Mouse (Mus musculus): ENCODE results near the gene Zswim5. TPM values are rescaled to one million over a fixed set of nuclear protein-coding genes. Genes with fewer than 3 reads are reported as not detected.

The Zswim5 gene
- polyA plus RNA-seq, 1 experiment from 2014 or later = 9.1 TPM

DNA sequence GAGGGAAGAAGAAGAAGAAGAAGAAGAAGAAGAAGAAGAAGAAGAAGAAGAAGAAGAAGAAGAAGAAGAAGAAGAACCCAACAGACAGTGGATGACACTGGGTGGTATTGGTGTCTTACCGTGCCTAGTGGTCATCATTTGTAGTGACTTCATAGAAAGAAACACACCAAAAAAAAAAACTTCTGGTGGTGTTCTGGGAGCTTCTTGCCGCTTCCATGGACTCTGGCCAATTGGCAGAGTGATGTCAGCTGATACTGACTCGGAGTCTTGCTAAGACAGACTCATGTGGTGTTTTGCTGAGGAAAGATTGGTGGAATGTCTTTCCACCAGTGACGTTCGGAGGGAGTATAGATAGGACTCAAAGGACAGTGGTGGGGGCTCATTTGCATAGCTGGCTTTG, 133.1 kb downstream of the Zswim5 start:
- Histone ChIP-seq H3K4me2 (ENCODE audit: low read length) (no peak overlapping the region), H3K4me3 (replicated peaks; ENCODE audit: low read length) (no peak overlapping the region), H3K27ac (ENCODE audit: low read length) (no peak overlapping the region), H3K36me3 (ENCODE audit: control insufficient read depth, insufficient read depth) (no peaks in the 10 kb centered on the region), H3K27me3 (replicated peaks; ENCODE audit: control insufficient read depth, insufficient read depth, low read length) (no peaks in the 10 kb centered on the region), H3K9ac (replicated peaks; ENCODE audit: low read depth, low read length) (no peak overlapping the region), H3K4me1 (replicated peaks; ENCODE audit: control insufficient read depth, insufficient read depth, low read length) (no peaks in the 10 kb centered on the region), H3K9me3 (ENCODE audit: control insufficient read depth, low read length) (no peaks in the 10 kb centered on the region)
- 73% methylated on average over 5 of the region's 5 CpGs for WGBS
- no peak for ATAC-seq

DNA sequence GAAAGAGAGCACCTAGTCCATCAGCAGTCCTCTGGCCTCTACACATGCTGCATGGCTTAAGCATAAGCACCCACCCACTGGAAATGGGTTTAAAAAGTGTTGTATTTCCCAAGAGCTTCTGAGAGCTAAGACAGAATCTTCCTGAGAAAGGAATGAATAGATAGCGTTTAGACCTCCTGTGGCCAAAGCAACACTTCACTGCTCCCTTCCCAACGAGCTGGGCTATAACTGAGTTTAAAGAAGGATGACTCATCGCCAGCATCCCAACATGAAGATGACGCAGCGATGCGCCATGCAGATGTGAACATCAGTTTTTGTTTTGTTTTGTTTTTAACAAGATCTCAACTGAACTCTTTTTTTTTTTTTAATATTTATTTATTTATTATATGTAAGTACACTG, 136.4 kb downstream of the Zswim5 start:
- no peaks in the 10 kb centered on the region for H3K4me1 ChIP-seq (replicated peaks; ENCODE audit: control insufficient read depth, insufficient read depth, low read length)
- no peaks in the 10 kb centered on the region for H3K27me3 ChIP-seq (replicated peaks; ENCODE audit: control insufficient read depth, insufficient read depth, low read length)
- no peaks in the 10 kb centered on the region for H3K9me3 ChIP-seq (ENCODE audit: control insufficient read depth, low read length)
- H3K9ac ChIP-seq (replicated peaks; ENCODE audit: low read depth, low read length) = no peak overlapping the region
- 80% methylated on average over 6 of the region's 6 CpGs for WGBS
- H3K4me3 ChIP-seq (replicated peaks; ENCODE audit: low read length) = no peak overlapping the region
- H3K4me2 ChIP-seq (ENCODE audit: low read length) = no peak overlapping the region
- ATAC-seq = no peak
- no peaks in the 10 kb centered on the region for H3K36me3 ChIP-seq (ENCODE audit: control insufficient read depth, insufficient read depth)
- no peak overlapping the region for H3K27ac ChIP-seq (ENCODE audit: low read length)

DNA sequence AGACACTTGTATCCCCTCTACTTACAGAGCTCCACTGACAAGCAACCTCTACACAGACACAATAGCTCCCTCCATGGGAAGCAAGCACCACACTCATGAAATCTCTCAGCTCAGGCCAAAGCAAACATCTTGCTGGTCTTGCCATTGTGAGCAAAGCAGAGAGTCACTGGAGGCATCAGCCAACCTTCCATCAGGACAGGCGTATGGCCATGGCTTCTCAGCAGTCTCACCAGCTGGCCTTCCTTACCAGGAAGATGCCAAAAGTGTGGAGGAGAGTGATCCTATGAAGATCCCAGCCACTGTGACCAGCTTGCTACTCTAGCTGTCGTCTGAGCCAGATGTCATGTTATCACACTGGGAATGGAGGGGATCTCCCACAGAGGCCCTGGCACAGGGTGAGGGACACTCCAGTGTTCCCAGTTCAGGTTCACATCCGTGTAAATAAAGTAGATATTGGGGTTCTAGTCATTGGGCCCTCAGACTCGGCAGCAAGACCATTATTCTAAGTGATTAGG, 137.8 kb downstream of the Zswim5 start:
- ATAC-seq = no peak
- 53% methylated on average over 4 of the region's 4 CpGs for WGBS

DNA sequence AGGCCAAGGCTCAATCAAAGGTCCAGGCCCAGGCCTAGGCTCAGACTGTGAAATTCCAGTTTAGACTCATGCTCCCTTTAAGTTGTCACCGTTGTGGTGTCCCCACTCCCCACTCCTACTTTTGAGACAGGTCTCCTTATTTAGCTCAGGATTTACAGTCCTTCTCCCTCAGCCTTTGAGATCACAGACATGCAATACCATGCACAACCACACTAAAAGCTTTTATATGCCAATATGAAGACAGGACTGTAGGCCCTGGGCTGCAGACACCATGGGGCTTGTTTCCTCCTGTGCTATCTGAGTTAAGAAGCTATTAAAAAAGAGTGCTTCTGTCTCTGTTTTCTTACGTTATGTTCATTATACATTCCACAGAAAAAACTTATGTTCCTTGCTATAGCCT, 140.6 kb downstream of the Zswim5 start:
- H3K4me2 ChIP-seq (ENCODE audit: low read length) = no peak overlapping the region

More for the DNA sequence above, 137.8 kb downstream of the Zswim5 start:
- H3K27ac ChIP-seq (ENCODE audit: low read length) = no peak overlapping the region
- H3K27me3 ChIP-seq (replicated peaks; ENCODE audit: control insufficient read depth, insufficient read depth, low read length) = no peaks in the 10 kb centered on the region
- no peaks in the 10 kb centered on the region for H3K36me3 ChIP-seq (ENCODE audit: control insufficient read depth, insufficient read depth)
- no peak overlapping the region for H3K4me2 ChIP-seq (ENCODE audit: low read length)
- peaks cover 3% of the 10 kb centered on the region for H3K4me1 ChIP-seq (replicated peaks; ENCODE audit: control insufficient read depth, insufficient read depth, low read length)
- H3K9ac ChIP-seq (replicated peaks; ENCODE audit: low read depth, low read length) = no peak overlapping the region
- H3K9me3 ChIP-seq (ENCODE audit: control insufficient read depth, low read length) = no peaks in the 10 kb centered on the region
- H3K4me3 ChIP-seq (replicated peaks; ENCODE audit: low read length) = no peak overlapping the region

DNA sequence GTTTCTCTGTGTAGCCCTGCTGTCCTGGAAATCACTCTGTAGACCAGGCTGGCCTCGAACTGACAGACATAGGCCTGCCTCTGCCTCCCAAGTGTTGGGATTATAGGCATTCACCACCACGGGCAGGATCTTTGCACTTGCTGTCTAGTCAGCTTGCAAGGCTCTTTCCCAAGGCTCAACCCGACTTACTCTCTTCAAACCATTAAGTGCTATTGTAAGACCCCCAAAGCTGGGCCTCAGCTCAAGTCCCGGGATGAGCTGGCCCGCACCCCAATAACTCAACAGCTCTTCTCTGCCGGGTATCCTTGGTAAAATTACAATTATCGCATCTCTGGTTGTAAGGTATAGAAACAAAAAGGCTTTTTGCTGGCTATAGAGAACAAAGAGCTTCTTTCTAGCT, 141.2 kb downstream of the Zswim5 start:
- no peak for ATAC-seq
- whole genome bisulfite sequencing = 76% methylated on average over 7 of the region's 7 CpGs
- Histone ChIP-seq H3K9me3 (ENCODE audit: control insufficient read depth, low read length) (no peaks in the 10 kb centered on the region), H3K9ac (replicated peaks; ENCODE audit: low read depth, low read length) (no peak overlapping the region), H3K36me3 (ENCODE audit: control insufficient read depth, insufficient read depth) (peaks cover 2% of the 10 kb centered on the region), H3K4me1 (replicated peaks; ENCODE audit: control insufficient read depth, insufficient read depth, low read length) (peaks cover 11% of the 10 kb centered on the region), H3K4me2 (ENCODE audit: low read length) (no peak overlapping the region), H3K27ac (ENCODE audit: low read length) (no peak overlapping the region), H3K27me3 (replicated peaks; ENCODE audit: control insufficient read depth, insufficient read depth, low read length) (no peaks in the 10 kb centered on the region), H3K4me3 (replicated peaks; ENCODE audit: low read length) (no peak overlapping the region)

More for the DNA sequence above, 140.6 kb downstream of the Zswim5 start:
- H3K4me1 ChIP-seq (replicated peaks; ENCODE audit: control insufficient read depth, insufficient read depth, low read length) = peaks cover 11% of the 10 kb centered on the region
- H3K27me3 ChIP-seq (replicated peaks; ENCODE audit: control insufficient read depth, insufficient read depth, low read length) = no peaks in the 10 kb centered on the region
- no peak overlapping the region for H3K4me3 ChIP-seq (replicated peaks; ENCODE audit: low read length)
- 95% methylated on average over 2 of the region's 2 CpGs for WGBS
- no peak overlapping the region for H3K27ac ChIP-seq (ENCODE audit: low read length)
- H3K9ac ChIP-seq (replicated peaks; ENCODE audit: low read depth, low read length) = no peak overlapping the region
- no peaks in the 10 kb centered on the region for H3K9me3 ChIP-seq (ENCODE audit: control insufficient read depth, low read length)
- H3K36me3 ChIP-seq (ENCODE audit: control insufficient read depth, insufficient read depth) = no peaks in the 10 kb centered on the region; the same call in 1 of the 2 replicates
- no peak for ATAC-seq

DNA sequence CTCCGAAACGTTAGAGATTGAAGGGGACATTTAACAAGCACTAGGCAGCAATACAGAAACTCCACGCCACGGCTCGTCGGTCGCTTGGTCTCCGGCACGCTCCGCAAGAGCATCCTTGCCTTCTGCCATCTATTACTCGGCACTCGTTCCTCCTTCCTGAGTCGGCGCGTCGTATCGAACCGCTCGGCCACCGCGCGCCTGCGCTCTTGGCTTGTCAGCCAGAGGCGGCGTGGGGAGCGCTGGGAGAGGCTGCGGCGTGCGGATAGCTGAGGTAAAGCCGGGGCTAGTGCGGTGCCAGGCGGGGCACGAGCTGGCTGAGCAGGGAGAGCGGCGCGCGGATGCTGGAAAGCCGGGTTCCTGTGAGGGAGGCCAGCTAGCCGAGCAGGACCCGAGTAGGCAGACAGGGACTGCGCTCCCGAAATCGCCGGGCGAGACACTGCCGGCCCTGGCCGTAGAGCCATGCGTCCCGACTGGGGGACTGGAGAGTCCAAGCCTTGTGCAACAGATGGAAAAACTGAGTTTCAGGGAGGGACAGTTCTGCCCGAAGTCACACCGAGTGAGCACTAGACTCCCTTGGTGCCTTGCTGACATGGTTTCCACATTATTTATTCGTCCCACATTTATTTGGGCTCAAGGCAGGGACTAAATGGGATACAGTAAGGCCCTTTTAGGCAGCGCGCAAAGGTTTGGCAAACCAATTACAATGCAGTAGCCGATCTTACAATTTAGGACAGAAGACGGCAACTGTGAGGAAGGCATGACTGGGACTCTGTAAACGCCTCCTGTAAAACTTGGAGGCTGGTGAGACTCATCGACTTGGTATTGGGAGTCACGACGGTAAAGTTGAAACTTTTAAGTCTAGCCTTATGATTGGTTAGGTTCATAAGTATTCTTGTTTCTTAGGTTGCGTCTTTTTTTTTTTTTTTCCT, 142.3 kb downstream of the Zswim5 start, which contains the start of gene Eif2b3:
Gene Eif2b3 (plus strand): TSS at position 197 of the 929 bp plus-strand sequence.
- Histone ChIP-seq H3K9ac (replicated peaks; ENCODE audit: low read depth, low read length) (peak within 1 kb of the TSS; percentile 88), H3K4me3 (replicated peaks; ENCODE audit: low read length) (peak within 1 kb of the TSS; percentile 79), H3K27ac (ENCODE audit: low read length) (peak within 1 kb of the TSS; percentile 60), H3K4me1 (replicated peaks; ENCODE audit: control insufficient read depth, insufficient read depth, low read length) (peaks cover 11% of the 10 kb centered on the region), H3K36me3 (ENCODE audit: control insufficient read depth, insufficient read depth) (peaks cover 2% of the 10 kb centered on the region), H3K27me3 (replicated peaks; ENCODE audit: control insufficient read depth, insufficient read depth, low read length) (no peaks in the 10 kb centered on the region), H3K9me3 (ENCODE audit: control insufficient read depth, low read length) (no peaks in the 10 kb centered on the region), H3K4me2 (ENCODE audit: low read length) (peak within 1 kb of the TSS; percentile 77)
- under 1% methylated on average over 61 of the region's 61 CpGs for WGBS
- peak; percentile 99 for ATAC-seq

DNA sequence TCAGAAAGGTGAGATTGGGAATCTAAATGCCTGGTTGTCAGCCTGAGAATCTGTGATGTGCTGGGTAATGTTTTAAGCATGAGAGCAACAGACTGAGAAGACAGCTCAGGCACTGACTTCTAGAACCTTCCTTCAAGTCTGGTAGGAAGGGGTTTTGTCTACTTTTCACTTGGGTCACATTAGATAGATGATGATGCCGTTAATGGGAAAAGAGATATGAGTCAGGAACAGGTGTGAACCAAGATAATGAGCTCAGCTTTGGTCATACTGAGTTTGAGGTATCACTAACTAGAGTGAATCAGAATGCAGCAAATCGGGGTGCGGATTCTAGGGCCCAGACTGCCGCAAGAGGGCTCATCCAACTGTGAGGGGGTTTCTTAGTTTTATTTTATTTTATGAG, 146.3 kb downstream of the Zswim5 start:
- no peaks in the 10 kb centered on the region for H3K27me3 ChIP-seq (replicated peaks; ENCODE audit: control insufficient read depth, insufficient read depth, low read length)
- H3K4me2 ChIP-seq (ENCODE audit: low read length) = no peak overlapping the region
- H3K9me3 ChIP-seq (ENCODE audit: control insufficient read depth, low read length) = no peaks in the 10 kb centered on the region
- no peak overlapping the region for H3K9ac ChIP-seq (replicated peaks; ENCODE audit: low read depth, low read length)
- H3K4me1 ChIP-seq (replicated peaks; ENCODE audit: control insufficient read depth, insufficient read depth, low read length) = peaks cover 11% of the 10 kb centered on the region
- peaks cover 2% of the 10 kb centered on the region for H3K36me3 ChIP-seq (ENCODE audit: control insufficient read depth, insufficient read depth)
- no peak overlapping the region for H3K4me3 ChIP-seq (replicated peaks; ENCODE audit: low read length)
- no peak for ATAC-seq
- 91% methylated on average over 4 of the region's 4 CpGs for WGBS
- no peak overlapping the region for H3K27ac ChIP-seq (ENCODE audit: low read length)

DNA sequence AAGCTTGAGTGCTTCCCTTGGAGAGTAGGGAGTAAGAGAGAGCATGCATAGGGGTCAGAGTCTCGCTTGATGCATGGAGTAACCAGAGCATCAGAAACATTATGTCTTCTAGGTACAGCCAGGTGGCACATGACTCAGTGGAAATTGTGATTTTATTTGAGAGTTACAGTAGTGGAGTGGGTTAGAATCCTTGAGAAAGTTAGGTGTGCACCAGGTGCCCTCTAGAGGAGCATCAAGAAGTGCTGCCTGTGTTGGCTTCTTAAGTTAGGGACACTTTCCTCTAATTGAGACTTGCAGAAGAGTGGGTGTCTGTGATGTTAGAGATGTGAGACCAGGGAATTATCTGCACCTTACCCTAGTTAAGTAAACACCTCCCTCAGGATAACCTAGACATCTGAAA, 153.9 kb downstream of the Zswim5 start:
- Histone ChIP-seq H3K27ac (ENCODE audit: low read length) (no peak overlapping the region), H3K4me3 (replicated peaks; ENCODE audit: low read length) (no peak overlapping the region), H3K4me1 (replicated peaks; ENCODE audit: control insufficient read depth, insufficient read depth, low read length) (no peaks in the 10 kb centered on the region), H3K4me2 (ENCODE audit: low read length) (no peak overlapping the region), H3K27me3 (replicated peaks; ENCODE audit: control insufficient read depth, insufficient read depth, low read length) (no peaks in the 10 kb centered on the region), H3K9ac (replicated peaks; ENCODE audit: low read depth, low read length) (no peak overlapping the region), H3K36me3 (ENCODE audit: control insufficient read depth, insufficient read depth) (no peaks in the 10 kb centered on the region), H3K9me3 (ENCODE audit: control insufficient read depth, low read length) (no peaks in the 10 kb centered on the region)
- WGBS = 92% methylated on average over 1 of the region's 1 CpGs
- ATAC-seq = no peak
